8 mouse cellular contexts compared by ENCODE assay signal in genomic region chr7:27177942-27178323, GRCm38 (mm10). TPM values are rescaled to one million over a fixed set of nuclear protein-coding genes. Genes with fewer than 3 reads are reported as not detected.
A peak's percentile ranks its signal among the peaks of the same experiment; 100 is the strongest.
DNase-seq lines count a peak whose midpoint lies in the region; ATAC-seq and TF ChIP-seq lines count a peak whose summit lies in the region.

No protein-coding gene starts in this region.

- DNase-seq in lung, embryonic 14.5 days = no peak
- no peak for DNase-seq in lung, postnatal 4 days
- no peak for DNase-seq in limb, embryonic 11.5 days (ENCODE audit: low spot score)
- DNase-seq in layer of hippocampus, postnatal 36 days = no peak
- DNase-seq in gastrocnemius, postnatal 14 days = no peak
- DNase-seq in kidney, postnatal 14 days = no peak

- no peak for TF ChIP-seq CTCF in lung, embryonic 14.5 days (IDR thresholded peaks at IDR 0.05; ENCODE audit: low read depth)

- intact Hi-C loops in gastrocnemius, postnatal 14 days (cut with DNase I; ENCODE audit: low total_unique reads) = no loop called here

- 12% methylated on average over 4 of the region's 4 CpGs for WGBS in lung, embryonic 14.5 days
- 18% methylated on average over 4 of the region's 4 CpGs for WGBS in embryonic facial prominence, embryonic 15.5 days
- WGBS in limb, embryonic 11.5 days = 22% methylated on average over 4 of the region's 4 CpGs
- 24% methylated on average over 4 of the region's 4 CpGs for WGBS in neural tube, embryonic 15.5 days

- no peaks in the 10 kb centered on the region for H3K9me3 ChIP-seq in lung, embryonic 14.5 days (ENCODE audit: low read depth, low read length)
- H3K9me3 ChIP-seq in embryonic facial prominence, embryonic 15.5 days (replicated peaks) = no peaks in the 10 kb centered on the region
- H3K9me3 ChIP-seq in limb, embryonic 11.5 days (ENCODE audit: control insufficient read depth, low read length) = no peaks in the 10 kb centered on the region
- no peaks in the 10 kb centered on the region for H3K9me3 ChIP-seq in neural tube, embryonic 15.5 days (replicated peaks)

- peak overlapping the region; percentile 48 for H3K9ac ChIP-seq in lung, embryonic 14.5 days
- 0 out of 2 replicates have a peak overlapping the region, but pooled peaks have one; percentile 47 for H3K9ac ChIP-seq in embryonic facial prominence, embryonic 15.5 days
- peak overlapping the region; percentile 56 for H3K9ac ChIP-seq in limb, embryonic 11.5 days (ENCODE audit: low read length)
- peak overlapping the region; percentile 66 for H3K9ac ChIP-seq in neural tube, embryonic 15.5 days (replicated peaks)

- H3K27me3 ChIP-seq in lung, embryonic 14.5 days (ENCODE audit: insufficient read depth, low read length) = no peaks in the 10 kb centered on the region
- H3K27me3 ChIP-seq in embryonic facial prominence, embryonic 15.5 days = no peaks in the 10 kb centered on the region
- H3K27me3 ChIP-seq in limb, embryonic 11.5 days (ENCODE audit: control insufficient read depth, insufficient read depth, low read length) = no peaks in the 10 kb centered on the region
- no peaks in the 10 kb centered on the region for H3K27me3 ChIP-seq in neural tube, embryonic 15.5 days (replicated peaks)

- H3K4me3 ChIP-seq in lung, embryonic 14.5 days (ENCODE audit: low read depth, low read length) = peak overlapping the region; percentile 61
- H3K4me3 ChIP-seq in embryonic facial prominence, embryonic 15.5 days (replicated peaks) = peak overlapping the region; percentile 74
- H3K4me3 ChIP-seq in limb, embryonic 11.5 days (ENCODE audit: low read depth, low read length) = peak overlapping the region; percentile 65
- H3K4me3 ChIP-seq in neural tube, embryonic 15.5 days (replicated peaks) = peak overlapping the region; percentile 77

- H3K4me1 ChIP-seq in lung, embryonic 14.5 days (ENCODE audit: insufficient read depth) = peaks cover 9% of the 10 kb centered on the region
- H3K4me1 ChIP-seq in embryonic facial prominence, embryonic 15.5 days = peaks cover 7% of the 10 kb centered on the region
- 0 out of 2 replicates have a peak, but pooled peaks cover 3% of the 10 kb centered on the region for H3K4me1 ChIP-seq in limb, embryonic 11.5 days (ENCODE audit: control insufficient read depth, insufficient read depth, low read length)
- H3K4me1 ChIP-seq in neural tube, embryonic 15.5 days = peaks cover 21% of the 10 kb centered on the region

- H3K27ac ChIP-seq in lung, embryonic 14.5 days (ENCODE audit: low read depth) = peak overlapping the region; percentile 92
- peak overlapping the region; percentile 98 for H3K27ac ChIP-seq in embryonic facial prominence, embryonic 15.5 days (replicated peaks)
- H3K27ac ChIP-seq in limb, embryonic 11.5 days (replicated peaks; ENCODE audit: low read depth, low read length) = no peak overlapping the region; the same call in 1 of the 2 replicates
- H3K27ac ChIP-seq in neural tube, embryonic 15.5 days (replicated peaks) = peak overlapping the region; percentile 95

- peaks cover 27% of the 10 kb centered on the region for H3K36me3 ChIP-seq in lung, embryonic 14.5 days (ENCODE audit: insufficient read depth)
- peaks cover 24% of the 10 kb centered on the region for H3K36me3 ChIP-seq in embryonic facial prominence, embryonic 15.5 days
- no peaks in the 10 kb centered on the region; the same call in 1 of the 2 replicates for H3K36me3 ChIP-seq in limb, embryonic 11.5 days (ENCODE audit: control insufficient read depth, insufficient read depth, low read length)
- peaks cover 26% of the 10 kb centered on the region for H3K36me3 ChIP-seq in neural tube, embryonic 15.5 days

- ATAC-seq in lung, embryonic 14.5 days (ENCODE audit: insufficient read depth) = no peak
- ATAC-seq in embryonic facial prominence, embryonic 15.5 days (ENCODE audit: insufficient number of reproducible peaks, low FRiP score, low TSS enrichment, low read depth) = no peak
- ATAC-seq in limb, embryonic 11.5 days (ENCODE audit: insufficient number of reproducible peaks, low FRiP score, low TSS enrichment, low read depth) = peak; percentile 8
- peak; percentile 11 for ATAC-seq in neural tube, embryonic 15.5 days (ENCODE audit: low FRiP score)

- peak overlapping the region; percentile 67 for H3K4me2 ChIP-seq in lung, embryonic 14.5 days
- peak overlapping the region; percentile 57 for H3K4me2 ChIP-seq in embryonic facial prominence, embryonic 15.5 days (replicated peaks)
- H3K4me2 ChIP-seq in limb, embryonic 11.5 days (ENCODE audit: low read depth, severe bottlenecking) = peak overlapping the region; percentile 45
- H3K4me2 ChIP-seq in neural tube, embryonic 15.5 days = peak overlapping the region; percentile 58

RNA-seq across cellular contexts. Expression of gene Rab4b, which starts 0.8 kb away (rescaled TPM):
- 59.4 and 62.1 TPM in 2 replicates for polyA plus RNA-seq in lung, embryonic 14.5 days (2014; fragmentation: Nextera tagmentation; extraction: Ambion mirVana)
- polyA plus RNA-seq in embryonic facial prominence, embryonic 15.5 days (2015; fragmentation: Nextera tagmentation; extraction: Ambion mirVana) = 72.4 and 73.1 TPM in 2 replicates
- 51.6 and 55.1 TPM in 2 replicates for polyA plus RNA-seq in limb, embryonic 11.5 days (2014; fragmentation: Nextera tagmentation; extraction: Ambion mirVana)
- 105 and 109 TPM in 2 replicates for polyA plus RNA-seq in neural tube, embryonic 15.5 days (2015; fragmentation: Nextera tagmentation; extraction: Ambion mirVana)
- total RNA-seq in layer of hippocampus, postnatal 36 days (2021) = 10 to 100 TPM; 93.5 to 98.7 TPM
- 10 to 100 TPM; 19.7 to 20.0 TPM for total RNA-seq in gastrocnemius, postnatal 14 days (2021)

RNA-seq across cellular contexts. Expression of gene Gm21983, which starts 3.0 kb away (rescaled TPM):
- polyA plus RNA-seq in lung, embryonic 14.5 days (2014; fragmentation: Nextera tagmentation; extraction: Ambion mirVana) = 0.55 and 1.5 TPM in 2 replicates
- 1.9 TPM in 1 of 2 replicates, not detected in the other for polyA plus RNA-seq in embryonic facial prominence, embryonic 15.5 days (2015; fragmentation: Nextera tagmentation; extraction: Ambion mirVana)
- 0.48 TPM in 1 of 2 replicates, not detected in the other for polyA plus RNA-seq in limb, embryonic 11.5 days (2014; fragmentation: Nextera tagmentation; extraction: Ambion mirVana)
- polyA plus RNA-seq in neural tube, embryonic 15.5 days (2015; fragmentation: Nextera tagmentation; extraction: Ambion mirVana) = 0.90 TPM in 1 of 2 replicates, not detected in the other
- total RNA-seq in layer of hippocampus, postnatal 36 days (2021) = not detected
- not detected for total RNA-seq in gastrocnemius, postnatal 14 days (2021)

RNA-seq across cellular contexts. Expression of gene Mia, which starts 3.0 kb away (rescaled TPM):
- 155 and 161 TPM in 2 replicates for polyA plus RNA-seq in lung, embryonic 14.5 days (2014; fragmentation: Nextera tagmentation; extraction: Ambion mirVana)
- polyA plus RNA-seq in embryonic facial prominence, embryonic 15.5 days (2015; fragmentation: Nextera tagmentation; extraction: Ambion mirVana) = 37.4 and 53.5 TPM in 2 replicates
- polyA plus RNA-seq in limb, embryonic 11.5 days (2014; fragmentation: Nextera tagmentation; extraction: Ambion mirVana) = 5.5 and 8.7 TPM in 2 replicates
- polyA plus RNA-seq in neural tube, embryonic 15.5 days (2015; fragmentation: Nextera tagmentation; extraction: Ambion mirVana) = 22.9 and 28.6 TPM in 2 replicates
- 1 to 10 TPM; 1.8 to 2.0 TPM for total RNA-seq in layer of hippocampus, postnatal 36 days (2021)
- under 1 TPM; 0.44 to 0.68 TPM for total RNA-seq in gastrocnemius, postnatal 14 days (2021)

RNA-seq across cellular contexts. Expression of gene Egln2, which starts 11.3 kb away (rescaled TPM):
- polyA plus RNA-seq in lung, embryonic 14.5 days (2014; fragmentation: Nextera tagmentation; extraction: Ambion mirVana) = 48.4 and 50.0 TPM in 2 replicates
- polyA plus RNA-seq in embryonic facial prominence, embryonic 15.5 days (2015; fragmentation: Nextera tagmentation; extraction: Ambion mirVana) = 83.0 and 86.7 TPM in 2 replicates
- 49.3 and 52.3 TPM in 2 replicates for polyA plus RNA-seq in limb, embryonic 11.5 days (2014; fragmentation: Nextera tagmentation; extraction: Ambion mirVana)
- 92.3 and 94.7 TPM in 2 replicates for polyA plus RNA-seq in neural tube, embryonic 15.5 days (2015; fragmentation: Nextera tagmentation; extraction: Ambion mirVana)
- total RNA-seq in layer of hippocampus, postnatal 36 days (2021) = 100 to 1,000 TPM; 102 to 108 TPM
- total RNA-seq in gastrocnemius, postnatal 14 days (2021) = 10 to 100 TPM; 83.0 to 87.9 TPM

RNA-seq across cellular contexts. Expression of gene BC024978, which starts 17.6 kb away (rescaled TPM):
- 3.2 and 3.8 TPM in 2 replicates for polyA plus RNA-seq in lung, embryonic 14.5 days (2014; fragmentation: Nextera tagmentation; extraction: Ambion mirVana)
- 3.9 and 4.3 TPM in 2 replicates for polyA plus RNA-seq in embryonic facial prominence, embryonic 15.5 days (2015; fragmentation: Nextera tagmentation; extraction: Ambion mirVana)
- polyA plus RNA-seq in limb, embryonic 11.5 days (2014; fragmentation: Nextera tagmentation; extraction: Ambion mirVana) = 3.9 and 4.8 TPM in 2 replicates
- 3.4 TPM in 2 replicates for polyA plus RNA-seq in neural tube, embryonic 15.5 days (2015; fragmentation: Nextera tagmentation; extraction: Ambion mirVana)
- total RNA-seq in layer of hippocampus, postnatal 36 days (2021) = 10 to 100 TPM; 20.4 to 25.4 TPM
- total RNA-seq in gastrocnemius, postnatal 14 days (2021) = 10 to 100 TPM; 11.8 to 13.4 TPM

Comparison
In these comparisons a context has a peak if more than half of its experiments do, and no peak if none do; other contexts are left out.
1. ATAC-seq: peak in limb, embryonic 11.5 days (single experiment) and neural tube, embryonic 15.5 days (single experiment); none in lung, embryonic 14.5 days (single experiment) and embryonic facial prominence, embryonic 15.5 days (single experiment).
2. Peak in every context shown above with its lines, with median percentiles within 50 percentile points of each other: H3K4me2 ChIP-seq, H3K4me3 ChIP-seq and H3K9ac ChIP-seq.